Mouse (Mus musculus) gastrocnemius, adult 2 months (tissue): ENCODE data around the gene Cideb. TPM values are rescaled to one million over a fixed set of nuclear protein-coding genes. Genes with fewer than 3 reads are reported as not detected.

Source experiments
- DNase-seq: peaks from one replicate; pipeline ENCODE4 v3.0.0; 2022
- H3K27ac ChIP-seq: fragments of 200-600 bp; 2 replicates; pipeline ENCODE4 v1.8.1; 2022; ENCODE audit warnings: mild to moderate bottlenecking
- H3K4me3 ChIP-seq: fragments of 200-600 bp; 2 replicates; pipeline ENCODE4 v1.8.1; 2022; ENCODE audit warnings: mild to moderate bottlenecking, moderate library complexity
- CTCF ChIP-seq: fragments of 200-600 bp; IDR thresholded peaks from 2 replicates; pipeline ENCODE4 v1.8.1; 2022; ENCODE audit warnings: antibody characterized with exemption, mild to moderate bottlenecking, moderate library complexity
- intact Hi-C: fragments of 180-260 bp; cut with DNase I; formaldehyde crosslinking; loops from one replicate; pipeline ENCODE4 v1.15.1; 2025
- total RNA-seq, 2 experiments: library from RNA; stranded (reverse); gene quantifications; 2 replicates each; pipeline ENCODE4 v1.2.3; 2021

Cideb gene
- total RNA-seq, 2 experiments from 2014 or later = not detected

- no peak overlapping the region for H3K4me3 ChIP-seq
- intact Hi-C loops = no loop called here
- no peak for DNase-seq
- no peak for TF ChIP-seq CTCF
- no peak overlapping the region for H3K27ac ChIP-seq
Observed at GRCm38 (mm10) chr14:55730531-55731032, 27.7 kb downstream of the Cideb start.

GRCm38 (mm10) chr14:55730116-55730515 lies 28.1 kb downstream of the Cideb start:
- DNase-seq = no peak
- Histone ChIP-seq H3K4me3 (no peak overlapping the region), H3K27ac (no peak overlapping the region)
- TF ChIP-seq CTCF = no peak
- intact Hi-C loops = no loop called here

GRCm38 (mm10) chr14:55727889-55728685 lies 30.2 kb downstream of the Cideb start:
- no peak for DNase-seq
- Histone ChIP-seq H3K27ac (no peak overlapping the region), H3K4me3 (no peak overlapping the region)
- TF ChIP-seq CTCF = no peak
- intact Hi-C loops = no loop called here

- TF ChIP-seq CTCF = no peak
- Histone ChIP-seq H3K27ac (no peak overlapping the region), H3K4me3 (no peak overlapping the region)
- no peak for DNase-seq
- intact Hi-C loops = no loop called here
Observed at GRCm38 (mm10) chr14:55726261-55726660, 32.0 kb downstream of the Cideb start.

- intact Hi-C loops = loop anchor here (5.0 kb wide), 1 partner anchor 42 kb away; the partner anchor contains the start of gene Tinf2
- peak; percentile 33 for DNase-seq
- no peak for TF ChIP-seq CTCF
- H3K27ac ChIP-seq = peak overlapping the region; percentile 59
- peak overlapping the region; percentile 15; the same call in 1 of the 2 replicates for H3K4me3 ChIP-seq
Observed at GRCm38 (mm10) chr14:55724411-55724871, 33.8 kb downstream of the Cideb start.

- no peak overlapping the region for H3K4me3 ChIP-seq
- no peak for DNase-seq
- intact Hi-C loops = loop anchor here (5.0 kb wide), 1 partner anchor 41 kb away; the partner anchor contains the start of gene Tinf2
- no peak for TF ChIP-seq CTCF
- no peak overlapping the region for H3K27ac ChIP-seq
Observed at GRCm38 (mm10) chr14:55723433-55723832, 34.8 kb downstream of the Cideb start.

- H3K4me3 ChIP-seq = peak overlapping the region; percentile 78
- no peak for TF ChIP-seq CTCF
- intact Hi-C loops = loop anchor here (5.0 kb wide), 1 partner anchor 40 kb away; the partner anchor contains the start of gene Tinf2
- no peak for DNase-seq
- H3K27ac ChIP-seq = peak overlapping the region; percentile 88
Observed at GRCm38 (mm10) chr14:55722438-55722945, 35.8 kb downstream of the Cideb start.

- Histone ChIP-seq H3K4me3 (peak within 1 kb of the TSS; percentile 78), H3K27ac (peak within 1 kb of the TSS; percentile 88)
- TF ChIP-seq CTCF = peak; percentile 92
- peak; percentile 94 for DNase-seq
- intact Hi-C loops = loop anchor here (5.0 kb wide), 1 partner anchor 40 kb away; the partner anchor contains the start of gene Tinf2
Observed at GRCm38 (mm10) chr14:55721700-55722437, 36.4 kb downstream of the Cideb start, which contains the start of gene Rabggta. Gene Rabggta (minus strand): TSS chr14:55722263.

GRCm38 (mm10) chr14:55721076-55721475 lies 37.2 kb downstream of the Cideb start:
- intact Hi-C loops = loop anchor here (5.0 kb wide), 1 partner anchor 39 kb away; the partner anchor contains the start of gene Tinf2
- Histone ChIP-seq H3K27ac (peak overlapping the region; percentile 88), H3K4me3 (peak overlapping the region; percentile 78)
- no peak for TF ChIP-seq CTCF
- DNase-seq = no peak

- no peak overlapping the region for H3K4me3 ChIP-seq
- TF ChIP-seq CTCF = no peak
- DNase-seq = no peak
- H3K27ac ChIP-seq = no peak overlapping the region
- intact Hi-C loops = loop anchor here (5.0 kb wide), 1 partner anchor 38 kb away; the partner anchor contains the start of gene Tinf2
Observed at GRCm38 (mm10) chr14:55720666-55721065, 37.6 kb downstream of the Cideb start.

GRCm38 (mm10) chr14:55719737-55720136 lies 38.5 kb downstream of the Cideb start:
- intact Hi-C loops = loop anchor here (5.0 kb wide), 1 partner anchor 37 kb away; the partner anchor contains the start of gene Tinf2
- no peak overlapping the region for H3K27ac ChIP-seq
- no peak for TF ChIP-seq CTCF
- DNase-seq = no peak
- H3K4me3 ChIP-seq = no peak overlapping the region

GRCm38 (mm10) chr14:55716884-55717283 lies 41.4 kb downstream of the Cideb start:
- no peak overlapping the region for H3K4me3 ChIP-seq
- TF ChIP-seq CTCF = no peak
- intact Hi-C loops = no loop called here
- no peak overlapping the region for H3K27ac ChIP-seq
- no peak for DNase-seq
